Mouse (Mus musculus): ENCODE measurements at regions not wholly inside any gene's neighbourhood (a gene's known extent, or its start where the extent isn't known, plus 50 kb on each side); places are given as distances from the start of the nearest gene placed in this dataset.
A peak's percentile ranks its signal among the peaks of the same experiment; 100 is the strongest.
"Not testable (repeated sequence)": the region's sequence is repeated elsewhere in the genome, so short reads cannot be mapped to it uniquely, and the experiment has no call there.

- DNase-seq (ENCODE audit: low spot score in 2 of 2) = not testable (repeated sequence)
Measured at GRCm38 (mm10) chr1:30548761-30549160, 325.0 kb downstream of the Phf3 start.

GRCm38 (mm10) chr1:30540088-30540698, 333.5 kb downstream of the Phf3 start:
- DNase-seq (ENCODE audit: low spot score in 2 of 2) = no peak

- DNase-seq (ENCODE audit: low spot score in 2 of 2) = no peak
Measured at GRCm38 (mm10) chr1:30536989-30537975, 336.4 kb downstream of the Phf3 start.

- DNase-seq (ENCODE audit: low spot score in 2 of 2) = no peak
Measured at GRCm38 (mm10) chr1:30517348-30517747, 356.4 kb downstream of the Phf3 start.

GRCm38 (mm10) chr1:30515846-30516245, 357.9 kb downstream of the Phf3 start:
- no peak for DNase-seq (ENCODE audit: low spot score in 2 of 2)

- DNase-seq (ENCODE audit: low spot score in 2 of 2) = peak; percentile 24 to 29
Measured at GRCm38 (mm10) chr1:30503224-30503623, 370.5 kb downstream of the Phf3 start.

DNA sequence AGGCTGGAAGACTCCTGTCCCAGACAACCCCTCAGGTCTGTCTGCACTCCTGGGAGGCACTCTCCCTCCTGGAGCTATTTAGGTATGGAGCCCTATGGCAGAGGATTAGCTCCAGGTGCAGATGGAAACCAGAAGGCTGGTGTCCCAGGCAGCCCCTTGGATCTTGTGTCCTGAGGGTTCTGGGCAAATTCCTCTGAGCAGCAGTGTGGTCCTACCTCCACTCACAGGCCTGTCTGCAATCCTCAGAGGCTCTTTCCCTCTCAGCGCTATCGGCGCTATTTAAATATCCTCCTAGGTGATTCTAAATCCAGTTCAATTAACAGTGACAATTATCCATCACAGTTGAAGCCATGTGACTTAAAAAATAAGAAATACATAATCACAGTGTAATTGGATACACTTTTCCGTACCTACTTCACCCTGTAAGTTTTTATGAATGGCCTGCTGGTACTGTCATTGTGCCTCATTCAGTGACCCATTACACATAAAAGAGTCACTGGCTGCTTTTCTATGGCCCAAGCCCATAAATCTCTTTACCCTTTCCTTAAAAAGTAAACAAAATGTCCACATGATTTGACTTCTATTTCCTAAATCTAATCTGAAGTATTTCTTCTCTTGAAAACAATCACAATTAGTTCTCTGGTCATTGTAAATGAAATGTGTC, 413.3 kb downstream of the Phf3 start:
- no peak for DNase-seq (ENCODE audit: low spot score in 2 of 2)

DNA sequence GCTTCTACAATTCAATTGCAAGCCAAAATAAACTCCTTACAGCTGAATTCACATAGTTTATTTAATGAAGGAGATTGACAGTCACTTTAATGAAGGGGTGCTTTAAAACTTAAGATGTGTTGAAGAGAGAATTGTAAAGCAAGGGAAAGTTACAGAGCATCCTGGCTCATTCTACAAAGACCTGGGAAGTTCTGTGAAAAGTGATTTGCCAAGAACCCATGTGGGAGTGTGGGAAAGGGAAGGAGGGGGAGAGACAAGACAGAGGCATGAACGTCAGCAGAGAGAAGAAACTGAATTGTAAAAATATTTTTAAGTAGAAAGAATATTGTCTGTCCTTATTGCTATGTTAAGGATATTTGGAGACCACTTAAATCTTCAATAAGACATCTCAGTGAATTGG, 435.8 kb downstream of the Phf3 start:
- no peak for DNase-seq (ENCODE audit: low spot score in 2 of 2)

DNA sequence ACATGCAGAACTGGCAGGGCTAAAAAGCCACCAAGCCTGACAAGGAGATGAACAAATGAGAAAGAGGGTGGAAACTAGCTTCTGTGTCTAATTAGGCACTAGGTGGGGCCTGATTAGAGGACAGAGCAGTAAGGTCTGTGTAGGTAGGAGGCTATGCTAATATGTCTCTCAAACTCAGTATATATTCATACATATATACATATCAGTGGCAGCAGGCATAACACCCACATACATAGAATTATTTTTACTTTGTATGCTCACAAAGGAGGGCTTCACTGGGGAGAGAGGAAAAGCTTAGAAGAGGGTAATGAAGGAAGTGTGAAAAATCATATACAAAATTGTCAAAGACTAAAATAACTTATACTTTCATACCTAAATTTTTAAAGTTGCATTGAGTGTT, 457.1 kb downstream of the Phf3 start:
- DNase-seq (ENCODE audit: low spot score in 2 of 2) = no peak

- no peak for DNase-seq (ENCODE audit: low spot score in 2 of 2)
Measured at GRCm38 (mm10) chr1:30414881-30415439, 458.8 kb downstream of the Phf3 start.

Measured in frontal cortex, postnatal 10 days (tissue).